Mouse (Mus musculus): ENCODE data around the gene Naa11.

The Naa11 gene

DNA sequence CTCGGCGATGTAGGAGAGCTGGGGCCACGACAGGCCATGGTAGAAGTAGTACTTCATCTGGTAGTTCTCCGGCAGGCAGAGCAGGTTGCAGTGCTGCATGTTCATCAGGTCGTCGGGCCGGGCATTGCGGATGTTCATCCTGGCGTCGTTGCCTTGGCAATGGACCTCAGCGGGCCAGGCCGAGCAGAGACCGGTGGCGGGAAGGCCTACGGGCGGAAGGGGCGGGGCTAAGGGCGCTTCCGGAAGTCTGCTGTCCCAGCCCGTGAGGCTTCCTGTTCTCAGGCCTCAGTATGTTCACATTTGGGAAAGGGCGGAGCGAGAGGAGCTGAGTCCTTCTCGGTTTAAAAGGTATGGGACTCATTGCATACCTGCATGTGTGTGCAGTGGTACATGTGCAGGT lies at the start of gene Naa11:
Naa11 (minus strand) TSS at position 220 of the 400 bp plus-strand sequence.
- no peak for DNase-seq (ENCODE audit: low spot score)

DNA sequence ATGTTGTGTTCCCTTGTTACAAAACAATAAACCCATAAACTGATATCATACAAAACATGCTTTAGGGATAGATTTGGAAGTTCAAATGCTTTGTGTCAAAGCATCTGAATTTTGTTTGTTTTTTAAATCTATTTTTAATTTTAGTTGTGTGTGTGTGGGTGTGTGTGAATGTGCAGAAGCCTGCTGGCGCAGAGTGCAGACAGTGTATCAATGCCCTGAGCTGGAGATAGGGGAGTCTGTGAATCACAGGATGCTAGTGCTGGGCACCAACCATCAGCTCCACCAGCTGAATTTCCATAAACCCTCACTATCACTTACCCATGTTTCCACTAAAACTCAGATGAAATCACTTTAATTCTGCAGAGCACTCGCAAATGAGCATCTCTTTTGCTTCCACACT lies 40.3 kb upstream of the Naa11 start:
- no peak for DNase-seq (ENCODE audit: low spot score)

DNA sequence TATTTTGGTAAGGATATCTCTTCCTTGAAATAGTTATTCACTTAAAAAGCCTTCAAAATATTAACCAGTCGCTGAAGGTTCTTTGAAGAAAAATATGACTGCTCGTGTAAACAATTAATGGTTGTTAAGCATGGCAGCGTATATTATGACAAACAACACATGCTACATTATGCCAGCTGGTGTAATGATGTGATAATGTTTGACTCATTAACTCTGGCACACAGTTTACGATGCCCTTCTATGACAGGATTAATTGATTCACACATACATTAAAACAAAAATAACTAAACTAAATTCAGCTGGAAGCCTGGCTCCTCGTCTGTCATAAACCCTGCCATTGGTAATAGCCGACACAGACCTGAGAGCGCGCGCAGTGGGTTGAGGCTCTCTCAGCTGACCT lies 37.8 kb upstream of the Naa11 start:
- DNase-seq (ENCODE audit: low spot score) = no peak

DNA sequence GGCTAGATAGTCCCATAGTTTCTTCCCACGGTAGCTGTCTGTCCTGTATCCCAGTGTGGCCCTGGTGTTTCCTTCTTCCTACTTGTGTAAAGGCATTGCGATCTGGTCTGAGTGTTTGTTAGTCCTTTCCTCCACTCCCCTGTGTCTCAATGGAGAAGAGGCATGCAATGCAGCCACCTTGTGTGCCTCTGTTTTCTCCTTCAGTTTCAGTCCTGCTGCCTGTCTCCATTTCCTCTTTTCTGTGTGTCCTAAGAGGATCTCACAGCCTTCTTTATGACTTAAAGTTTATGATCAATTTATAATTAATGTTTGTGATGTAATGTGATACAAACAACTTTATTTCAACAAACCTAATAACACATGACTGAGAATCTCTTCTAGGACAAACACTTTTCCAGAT lies 29.5 kb upstream of the Naa11 start:
- no peak for DNase-seq (ENCODE audit: low spot score)

DNA sequence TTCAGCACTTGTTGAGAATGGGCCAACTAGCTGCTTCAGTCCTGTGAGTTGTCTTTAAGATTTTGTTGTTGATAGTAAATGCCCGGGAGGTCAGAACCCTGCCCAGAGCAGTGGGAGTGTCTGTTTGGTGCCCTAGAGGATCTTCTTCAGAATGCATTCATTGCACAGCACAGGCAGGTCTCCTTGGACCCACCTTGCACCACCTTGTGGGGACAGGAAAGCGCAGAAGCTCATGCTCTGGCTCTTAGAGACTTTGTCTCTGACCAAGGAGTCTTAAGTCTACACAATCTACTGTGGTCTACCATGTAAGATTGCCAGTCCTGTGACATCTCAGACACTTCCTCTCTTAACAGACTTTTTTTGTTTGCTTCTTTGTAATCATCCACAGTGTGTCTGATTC lies 25.0 kb upstream of the Naa11 start:
- no peak for DNase-seq (ENCODE audit: low spot score)

DNA sequence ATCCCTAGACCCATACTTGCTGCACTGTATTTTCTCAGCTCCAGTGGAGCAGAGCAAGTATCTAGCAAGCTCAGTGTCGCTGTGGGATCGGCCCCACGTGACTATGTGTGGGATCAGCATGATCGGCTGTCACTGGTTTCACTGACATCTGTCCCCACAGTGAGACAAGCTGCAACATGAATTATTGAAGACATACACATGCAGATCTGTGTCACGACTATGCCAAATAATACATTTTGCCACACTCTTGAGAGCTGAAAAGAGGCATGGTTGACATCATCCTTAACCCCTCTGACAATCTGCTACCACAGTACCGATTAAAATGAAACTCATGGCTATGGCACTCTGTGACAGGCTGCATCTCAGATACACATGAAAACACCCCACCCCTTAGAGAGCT lies 23.7 kb upstream of the Naa11 start:
- no peak for DNase-seq (ENCODE audit: low spot score)

DNA sequence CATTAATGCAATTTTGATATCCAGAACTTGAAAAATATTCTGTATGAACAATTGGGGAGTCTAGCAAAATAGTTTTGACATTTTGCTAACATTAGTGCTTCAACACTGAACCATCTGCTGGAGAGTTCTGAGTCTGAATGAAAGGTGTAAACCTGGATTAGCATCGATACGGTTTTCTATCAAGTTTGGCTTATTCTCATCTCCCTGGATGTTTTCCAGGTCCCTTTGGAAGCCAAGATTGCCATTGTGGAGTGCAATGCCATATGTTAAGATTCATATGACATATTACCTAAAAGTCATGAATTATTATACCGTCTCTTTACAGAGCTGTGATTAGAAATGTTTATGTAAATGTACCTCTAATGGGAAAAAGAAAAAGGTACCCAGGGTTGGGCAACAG lies 21.5 kb upstream of the Naa11 start:
- no peak for DNase-seq (ENCODE audit: low spot score)

DNA sequence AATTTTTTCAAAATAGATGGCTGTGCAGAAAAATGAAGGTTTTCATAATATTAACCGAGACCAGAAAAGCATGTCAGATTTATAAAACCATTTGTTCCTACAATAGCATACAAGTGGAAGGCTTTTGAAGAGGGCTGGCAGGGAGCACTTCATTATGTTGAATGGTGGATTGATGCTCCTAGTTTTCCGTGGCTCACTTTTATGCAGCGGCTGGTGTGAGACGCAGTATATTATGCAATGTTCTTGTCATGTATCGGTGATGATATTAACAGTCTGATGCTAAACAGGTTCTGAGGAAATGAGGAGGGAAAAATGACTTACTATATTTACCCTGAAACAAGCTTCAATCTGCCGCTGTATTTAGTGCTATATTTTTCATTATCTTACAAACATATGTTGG lies 18.0 kb upstream of the Naa11 start:
- no peak for DNase-seq (ENCODE audit: low spot score)

DNA sequence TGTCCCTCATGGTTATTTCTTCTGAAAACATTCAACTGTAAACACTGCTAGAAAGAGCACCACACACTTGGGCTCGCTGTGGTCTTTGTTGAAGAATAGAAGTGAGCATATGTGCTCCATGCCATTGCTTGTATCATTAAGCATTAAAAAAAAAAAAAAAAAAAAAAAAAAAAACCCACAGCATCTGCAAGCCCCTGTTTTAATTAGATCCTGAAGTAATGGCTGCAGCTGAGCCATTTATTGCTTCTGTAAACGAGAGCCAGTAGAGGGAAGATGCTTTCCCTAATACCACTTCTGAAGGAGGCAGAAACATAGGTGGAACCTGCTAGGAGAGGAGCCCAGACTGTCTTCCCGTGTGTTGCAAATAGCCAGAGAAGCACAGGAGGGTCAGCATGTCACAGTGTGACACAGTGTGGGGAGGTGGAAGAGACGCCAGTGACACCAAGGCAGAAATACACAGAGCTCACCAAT lies 17.1 kb upstream of the Naa11 start:
- DNase-seq (ENCODE audit: low spot score) = no peak

DNA sequence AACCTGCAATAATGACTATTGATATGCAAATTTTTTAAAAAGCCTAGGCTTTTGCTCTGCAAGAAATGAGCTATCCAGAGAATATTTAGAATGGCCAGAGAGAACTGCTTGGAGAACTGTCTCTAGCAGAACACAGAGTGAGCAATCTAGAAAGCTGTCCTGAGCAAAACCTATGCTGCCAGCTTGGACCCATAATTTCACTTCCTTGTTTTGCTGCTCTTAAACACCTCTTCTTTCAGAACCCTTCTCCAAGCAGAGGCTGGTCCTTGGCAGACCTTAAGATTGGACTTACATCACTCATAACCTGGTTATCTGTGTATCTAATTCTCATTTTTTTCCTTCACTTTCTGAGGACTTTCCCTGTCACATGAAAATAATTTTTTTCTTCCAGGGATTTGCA lies 8.9 kb upstream of the Naa11 start:
- DNase-seq (ENCODE audit: low spot score) = no peak

DNA sequence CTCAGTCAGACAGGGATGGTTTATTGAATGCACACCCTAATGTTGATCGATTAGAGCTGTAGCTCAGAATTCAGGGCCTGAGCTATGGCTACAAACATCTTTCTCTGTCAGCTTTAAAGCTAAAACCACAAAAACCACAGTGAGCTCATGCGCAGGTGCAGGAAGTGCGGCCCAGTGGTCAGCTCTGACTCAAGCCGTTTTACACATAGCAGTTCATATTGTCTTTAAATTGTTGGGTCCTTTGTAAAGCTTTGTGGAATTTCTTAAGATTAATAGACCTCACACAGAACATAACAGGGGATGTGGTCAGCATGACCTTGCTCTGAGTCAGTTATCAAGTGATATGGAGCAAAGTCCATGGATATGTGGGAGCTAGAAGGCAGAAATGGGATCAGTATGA lies 5.4 kb upstream of the Naa11 start:
- DNase-seq (ENCODE audit: low spot score) = no peak

DNA sequence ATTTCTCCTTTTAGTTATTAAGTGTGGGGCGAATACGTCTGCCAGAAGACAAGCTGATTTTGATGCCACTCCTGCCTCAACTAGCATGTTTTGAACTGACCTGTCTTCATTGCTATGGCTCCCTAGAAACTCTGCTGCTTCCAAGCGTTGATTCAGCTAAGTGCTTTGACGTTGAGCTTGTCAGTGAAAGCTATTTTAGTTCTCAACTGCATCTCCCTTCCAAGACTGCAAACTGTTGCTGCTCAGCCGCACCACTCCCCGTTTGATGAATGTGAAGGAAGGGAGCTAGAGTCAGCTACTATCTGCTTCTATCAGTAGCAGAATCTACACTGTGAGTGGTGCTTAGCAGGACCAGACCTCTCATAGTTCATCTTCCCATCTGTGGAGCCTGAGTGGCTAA lies 4.6 kb downstream of the Naa11 start:
- DNase-seq (ENCODE audit: low spot score) = no peak

DNA sequence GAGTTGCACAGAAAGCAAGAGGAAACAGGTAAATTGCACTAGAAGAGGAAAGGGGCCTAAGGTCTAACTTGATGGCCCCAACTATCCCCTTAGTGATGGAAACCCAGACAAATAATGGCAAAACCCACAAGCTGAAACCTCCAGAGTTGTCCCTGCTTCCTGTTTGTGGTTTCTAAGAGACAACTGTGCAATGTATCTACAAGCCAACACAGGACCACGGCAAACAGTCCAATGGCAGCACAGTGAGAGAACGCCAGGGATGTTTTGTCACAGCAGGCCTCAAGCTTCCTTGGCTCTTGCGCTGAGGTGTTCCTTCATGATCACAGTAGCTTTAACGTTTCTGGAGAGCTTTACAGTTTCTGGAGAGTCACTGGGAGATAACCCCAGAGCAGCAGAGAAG lies 7.8 kb downstream of the Naa11 start:
- DNase-seq (ENCODE audit: low spot score) = no peak

DNA sequence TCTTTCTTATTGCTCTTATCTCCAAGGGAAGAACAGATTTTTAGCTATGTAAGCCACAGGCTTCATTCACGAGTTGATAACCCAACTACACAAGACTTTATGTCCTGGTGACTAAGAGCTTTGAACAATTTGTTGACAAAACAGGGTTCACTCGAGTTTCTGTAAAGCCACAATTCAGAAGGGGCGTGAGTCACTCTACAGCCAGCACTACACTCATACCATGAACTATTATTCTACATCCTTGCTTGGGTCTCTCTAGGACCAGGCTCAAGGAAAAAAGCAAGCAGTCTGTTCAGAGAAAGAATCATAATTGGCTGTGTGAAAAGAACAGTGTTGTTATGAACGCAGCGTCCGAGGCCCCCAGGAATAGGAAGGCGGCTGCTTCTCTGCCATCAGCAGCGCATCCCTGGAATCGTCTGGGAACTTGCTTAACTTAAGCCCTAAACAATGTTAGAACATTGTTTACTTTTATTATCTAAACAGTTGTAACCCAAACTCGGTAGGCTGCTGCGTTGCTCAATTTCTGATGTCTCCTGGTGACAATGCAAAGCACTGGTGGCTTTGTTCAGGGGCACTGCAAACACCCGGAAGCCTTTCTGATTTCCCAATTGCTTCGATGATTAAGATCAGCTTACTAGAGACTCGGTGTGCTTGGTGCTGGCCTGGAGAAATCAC lies 9.5 kb downstream of the Naa11 start:
- no peak for DNase-seq (ENCODE audit: low spot score)

DNA sequence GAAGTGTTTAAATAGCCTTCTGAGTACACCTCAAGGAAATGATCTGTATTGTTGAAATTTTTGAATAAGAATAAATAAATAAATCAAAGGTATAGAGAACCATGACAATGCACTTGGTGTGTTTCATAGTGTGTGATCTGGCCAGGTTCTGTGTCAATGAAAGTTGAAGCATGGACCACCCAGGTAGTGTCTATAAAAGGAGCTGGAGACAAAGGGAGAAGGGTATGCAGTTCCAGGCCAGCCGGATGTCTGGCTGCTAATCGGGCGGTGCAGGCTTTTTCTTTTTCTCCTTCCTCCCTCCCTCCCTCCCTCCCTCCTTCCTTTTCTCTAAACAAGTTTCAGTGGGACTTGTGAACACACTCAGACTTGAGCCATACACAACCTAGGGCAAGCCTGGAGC lies 12.2 kb downstream of the Naa11 start:
- no peak for DNase-seq (ENCODE audit: low spot score)

DNA sequence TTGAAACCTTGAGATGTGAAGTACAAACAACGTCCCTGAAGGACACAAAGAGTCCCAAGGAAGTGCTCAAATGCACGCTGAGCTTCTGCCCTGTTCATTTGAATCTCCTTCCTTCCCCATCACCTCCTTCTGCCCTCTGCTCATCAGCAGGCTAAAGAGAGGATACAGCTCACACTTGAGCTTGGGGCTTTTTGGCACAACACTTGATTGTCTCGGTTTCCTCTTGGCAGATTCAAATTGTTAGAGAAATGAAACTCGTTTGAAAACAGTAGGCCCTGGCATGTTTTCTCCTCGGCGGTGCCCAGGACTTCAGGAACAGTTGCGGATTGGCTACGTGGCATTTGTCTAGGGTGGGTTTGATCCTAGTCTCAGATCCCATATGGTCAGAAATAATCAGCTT lies 27.4 kb downstream of the Naa11 start:
- DNase-seq (ENCODE audit: low spot score) = no peak

DNA sequence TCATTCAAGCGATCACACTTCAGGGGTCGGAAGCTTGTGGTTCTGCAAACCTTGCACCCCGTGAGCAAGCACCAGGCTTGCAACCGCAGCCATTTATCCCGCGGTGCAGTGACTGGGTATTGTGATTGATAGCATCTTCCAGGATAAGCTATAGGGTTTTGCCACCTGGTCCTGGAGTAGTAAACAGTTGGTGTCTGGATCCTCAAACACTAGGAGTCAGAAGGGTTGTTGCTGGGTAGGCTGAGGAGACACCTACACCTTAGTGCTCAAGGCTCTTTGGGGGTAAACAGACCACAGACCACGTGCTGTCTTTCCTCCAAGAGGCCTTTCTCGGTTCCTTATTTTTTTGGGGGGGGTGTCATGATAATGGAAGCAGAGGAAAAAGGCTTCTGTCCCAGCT lies 27.9 kb downstream of the Naa11 start:
- DNase-seq (ENCODE audit: low spot score) = no peak

DNA sequence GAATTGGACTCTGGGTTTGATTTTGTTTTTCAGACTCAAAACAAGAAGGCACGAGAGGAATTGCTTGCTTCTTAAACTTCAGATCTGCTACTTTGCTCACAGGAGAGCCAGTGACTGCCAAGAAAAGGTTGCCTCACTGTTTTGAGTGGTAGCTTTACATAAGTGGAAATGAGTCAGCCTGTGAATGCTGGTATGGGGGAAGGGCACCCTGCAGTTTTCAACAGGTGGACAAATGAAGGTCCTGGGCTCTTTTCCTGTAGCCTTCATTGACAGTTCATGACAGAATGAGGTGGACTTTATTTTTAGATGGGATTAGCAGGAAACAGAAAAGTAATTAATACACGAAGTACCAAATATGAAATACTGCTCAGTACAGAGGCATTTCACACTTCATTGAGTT lies 29.6 kb downstream of the Naa11 start:
- DNase-seq (ENCODE audit: low spot score) = no peak

DNA sequence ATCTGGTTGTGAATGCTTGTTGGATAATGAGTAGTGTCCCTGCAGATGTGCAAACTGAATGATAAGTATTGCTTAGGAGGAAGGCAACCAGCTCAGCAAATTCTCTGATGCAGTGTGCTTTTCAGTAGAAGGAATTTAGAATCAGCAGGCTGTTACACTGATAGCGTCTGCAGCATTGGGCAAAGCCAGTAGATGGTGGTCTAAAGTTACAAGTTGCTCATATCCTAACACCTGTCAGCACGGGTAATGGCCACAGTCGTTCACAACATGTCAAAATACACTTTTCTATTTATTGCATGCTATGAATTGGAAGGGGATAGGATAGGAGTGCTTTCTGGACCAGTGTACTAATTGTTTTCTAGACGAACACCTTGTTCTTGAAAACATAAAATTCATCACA lies 33.1 kb downstream of the Naa11 start:
- no peak for DNase-seq (ENCODE audit: low spot score)

DNA sequence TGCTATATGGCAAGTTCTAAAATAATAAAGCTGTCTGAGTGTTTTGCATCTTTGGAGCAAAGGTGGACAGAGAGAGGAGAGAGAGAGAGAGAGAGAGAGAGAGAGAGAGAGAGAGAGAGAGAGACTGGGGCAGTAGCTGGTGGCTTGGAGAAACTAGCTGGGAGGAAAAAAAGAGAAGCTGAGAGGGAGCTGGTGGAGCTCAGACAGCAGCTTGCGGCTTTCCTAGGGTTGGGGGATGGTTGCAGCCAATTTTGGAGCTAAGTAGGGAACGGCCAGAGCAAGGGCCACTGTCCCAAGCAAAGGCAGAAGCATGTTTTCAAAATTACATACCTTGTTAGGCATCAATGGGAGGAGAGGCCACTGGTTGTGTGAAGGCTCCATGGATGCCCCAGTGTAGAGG lies 36.0 kb downstream of the Naa11 start:
- no peak for DNase-seq (ENCODE audit: low spot score)

DNA sequence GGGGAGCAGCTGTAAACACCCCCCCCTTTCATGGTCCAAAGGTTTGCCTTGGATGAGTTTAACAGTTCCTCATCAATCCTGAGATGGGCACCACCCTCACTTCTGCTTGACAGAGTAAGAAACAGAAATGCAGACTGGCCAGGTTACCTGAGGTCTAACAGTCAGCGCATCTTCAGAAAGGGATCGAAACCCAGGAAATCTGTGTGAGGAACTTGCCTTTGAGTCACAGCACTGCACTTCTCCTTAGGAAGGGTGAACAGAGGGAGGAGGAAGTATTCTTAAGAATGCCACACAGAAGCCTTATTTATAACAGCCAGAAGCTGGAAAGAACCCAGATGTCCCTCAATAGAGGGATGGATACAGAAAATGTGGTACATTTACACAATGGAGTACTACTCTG lies 37.0 kb downstream of the Naa11 start:
- DNase-seq (ENCODE audit: low spot score) = no peak

DNA sequence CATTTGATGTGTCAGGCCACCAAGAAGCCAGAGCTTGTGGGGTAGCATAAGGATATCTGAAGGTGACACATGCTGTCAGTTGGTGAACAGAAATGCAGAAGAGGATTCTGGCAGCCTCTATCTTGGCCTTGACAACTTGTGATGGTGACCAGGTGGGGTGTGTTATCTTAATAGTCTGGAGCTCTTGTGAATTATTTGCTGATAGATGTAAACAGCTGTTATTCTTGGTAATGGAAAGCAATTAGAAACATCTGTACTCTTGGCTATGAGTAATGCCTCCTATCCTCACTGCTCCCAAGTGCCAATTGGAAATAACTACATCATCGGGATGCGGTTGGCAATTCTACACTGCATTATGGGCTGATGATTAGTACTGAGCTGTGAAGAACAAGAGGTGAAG lies 43.4 kb downstream of the Naa11 start:
- no peak for DNase-seq (ENCODE audit: low spot score)

DNA sequence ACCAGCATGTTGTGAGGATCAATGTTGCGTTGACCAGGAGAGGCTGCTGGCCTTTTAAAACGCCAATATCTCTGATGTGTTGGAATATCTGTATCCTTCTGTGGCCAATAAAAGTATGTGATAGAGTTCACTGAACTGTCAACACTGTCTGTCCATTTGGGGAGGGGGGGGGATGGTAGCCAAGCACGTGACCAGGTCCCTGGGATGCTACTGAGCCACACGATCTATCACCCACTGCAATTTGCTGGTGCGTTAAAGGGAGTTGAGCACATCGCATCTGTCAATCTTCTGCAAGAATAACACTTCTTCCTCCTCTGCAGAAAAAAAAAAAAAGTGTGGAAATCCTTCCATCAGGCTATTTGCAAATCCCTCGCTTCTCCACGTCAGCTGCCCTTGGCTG lies 43.9 kb downstream of the Naa11 start:
- no peak for DNase-seq (ENCODE audit: low spot score)

DNA sequence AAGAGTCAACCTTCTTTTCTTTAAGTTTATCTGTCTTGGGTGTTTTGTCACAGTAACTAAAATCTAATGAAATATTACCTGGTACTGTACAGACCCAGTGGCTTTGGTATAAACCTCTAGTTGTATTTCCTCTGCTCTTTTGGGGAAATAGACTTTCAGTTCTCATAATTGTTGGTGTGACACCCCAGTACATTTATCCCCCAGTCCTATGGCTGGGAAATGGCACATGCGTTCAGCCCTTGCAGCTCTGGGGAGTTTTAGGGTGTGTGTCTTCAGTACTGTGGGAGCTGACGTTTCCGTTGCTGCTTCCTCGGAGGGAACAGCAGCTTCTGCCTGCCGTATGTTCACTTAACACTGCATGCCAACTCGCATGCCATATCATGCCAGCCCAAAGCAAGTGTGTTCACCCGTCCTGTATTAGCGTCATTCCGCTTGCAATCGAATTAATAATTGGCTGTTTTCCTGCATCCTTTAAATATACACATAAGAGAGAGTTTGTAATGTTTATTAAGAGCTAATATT lies 46.4 kb downstream of the Naa11 start:
- DNase-seq (ENCODE audit: low spot score) = no peak

DNA sequence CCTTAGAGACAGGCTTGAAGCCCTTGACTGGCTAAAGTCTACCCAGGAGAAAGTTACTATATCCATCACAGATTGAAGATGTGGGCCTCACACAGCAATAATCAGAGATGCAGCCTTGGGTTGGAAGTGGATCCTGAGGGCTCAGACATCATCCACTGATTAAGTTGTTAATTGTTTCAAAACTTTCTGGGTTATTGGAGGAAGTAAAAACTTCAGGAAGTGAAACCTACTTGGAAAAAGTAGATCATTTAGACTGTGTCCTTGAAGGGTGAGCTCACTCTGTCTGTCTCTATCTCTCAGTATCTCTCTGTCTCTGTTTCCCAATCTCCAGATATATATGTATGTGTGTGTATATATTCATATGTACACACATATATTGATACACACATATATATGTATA lies 47.0 kb downstream of the Naa11 start:
- DNase-seq (ENCODE audit: low spot score) = no peak

Data from ovary, adult 18-20 months (tissue).